Mouse (Mus musculus): ENCODE data around the gene Mkrn1. TPM values are rescaled to one million over a fixed set of nuclear protein-coding genes. Genes with fewer than 3 reads are reported as not detected.
A peak's percentile ranks its signal among the peaks of the same experiment; 100 is the strongest.

Mkrn1 gene
- polyA plus RNA-seq, 1 experiment from 2014 or later = 55.7 TPM

GRCm38 (mm10) chr6:39347880-39348814, 72.1 kb downstream of the Mkrn1 start:
- Histone ChIP-seq H3K36me3 (replicated peaks; ENCODE audit: control insufficient read depth, insufficient read depth, low read depth, low read length) (no peaks in the 10 kb centered on the region; the same call in 1 of the 2 replicates), H3K4me1 (ENCODE audit: control insufficient read depth, insufficient read depth, low read length) (no peaks in the 10 kb centered on the region), H3K9ac (replicated peaks; ENCODE audit: low read length) (no peak overlapping the region), H3K4me2 (ENCODE audit: low read depth, low read length) (no peak overlapping the region), H3K9me3 (replicated peaks; ENCODE audit: control insufficient read depth, low read length) (no peaks in the 10 kb centered on the region), H3K27ac (replicated peaks; ENCODE audit: low read depth, low read length) (no peak overlapping the region), H3K4me3 (ENCODE audit: low read depth, low read length) (no peak overlapping the region), H3K27me3 (ENCODE audit: control insufficient read depth, insufficient read depth, low read length) (no peaks in the 10 kb centered on the region)
- peak; percentile 8 for DNase-seq (ENCODE audit: low spot score)
- ATAC-seq (replicated peaks; ENCODE audit: insufficient number of reproducible peaks, low FRiP score, low TSS enrichment, low read depth) = no peak
- 24% methylated on average over 4 of the region's 4 CpGs for WGBS

Other genes with a start within 250 kb of the Mkrn1 start
- 9.2 and 9.4 TPM in 2 replicates for gene Kdm7a, start 213.7 kb downstream of the Mkrn1 start, polyA plus RNA-seq (2014; fragmentation: Nextera tagmentation; extraction: Ambion mirVana)
- gene Slc37a3, start 42.8 kb downstream of the Mkrn1 start, polyA plus RNA-seq (2014; fragmentation: Nextera tagmentation; extraction: Ambion mirVana) = 44.2 and 47.7 TPM in 2 replicates
- gene Rab19, start 39.3 kb downstream of the Mkrn1 start, polyA plus RNA-seq (2014; fragmentation: Nextera tagmentation; extraction: Ambion mirVana) = 0.78 and 1.1 TPM in 2 replicates
- gene Dennd2a, start 137.4 kb upstream of the Mkrn1 start, polyA plus RNA-seq (2014; fragmentation: Nextera tagmentation; extraction: Ambion mirVana) = 27.4 and 29.1 TPM in 2 replicates
- 25.1 and 26.7 TPM in 2 replicates for gene Adck2, start 153.4 kb upstream of the Mkrn1 start, polyA plus RNA-seq (2014; fragmentation: Nextera tagmentation; extraction: Ambion mirVana)
- gene Gm42420, start 165.3 kb upstream of the Mkrn1 start, polyA plus RNA-seq (2014; fragmentation: Nextera tagmentation; extraction: Ambion mirVana) = 1.3 TPM in 1 of 2 replicates, not detected in the other
- gene Ndufb2, start 172.1 kb upstream of the Mkrn1 start, polyA plus RNA-seq (2014; fragmentation: Nextera tagmentation; extraction: Ambion mirVana) = 228 and 264 TPM in 2 replicates

Measured in embryonic facial prominence, embryonic 11.5 days (tissue).